10 mouse cellular contexts compared by ENCODE assay signal in the genomic region with DNA sequence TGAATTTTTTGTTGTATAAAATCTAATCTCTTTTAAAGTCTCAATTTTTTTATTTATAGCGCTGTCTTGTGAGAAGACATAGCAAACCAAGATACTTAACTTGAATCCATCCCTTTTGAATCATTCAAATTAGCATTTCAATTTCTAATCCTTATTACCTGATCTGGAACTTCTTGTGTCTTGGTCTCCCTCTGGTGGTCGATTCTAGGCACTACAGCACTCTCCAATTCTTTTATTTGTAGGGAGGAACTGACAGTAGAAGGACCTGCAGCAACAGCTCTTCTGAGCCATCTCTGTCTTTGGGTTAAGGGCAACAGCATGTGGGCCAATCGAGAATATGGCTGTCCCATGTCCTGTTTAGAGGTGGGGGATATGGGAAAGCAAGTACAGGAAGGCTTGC. TPM values are rescaled to one million over a fixed set of nuclear protein-coding genes. Genes with fewer than 3 reads are reported as not detected.
DNase-seq lines count a peak whose midpoint lies in the region; ATAC-seq and TF ChIP-seq lines count a peak whose summit lies in the region.
"Had no signal": no experiment of that assay in that cellular context is flagged by ENCODE, and none has a peak within 500 bp of the region (broad histone marks: within the 10 kb centered on the region; RNA-seq: fewer than 3 reads in every experiment).

No protein-coding gene starts in this region.

- no peak overlapping the region for H3K9ac ChIP-seq in forebrain, postnatal 0 days
- H3K9ac ChIP-seq in forebrain, embryonic 15.5 days (replicated peaks): no peak overlapping the region
- no peak overlapping the region for H3K9ac ChIP-seq in midbrain, embryonic 14.5 days (replicated peaks; ENCODE audit: low read length)
- no peak overlapping the region for H3K9ac ChIP-seq in midbrain, embryonic 13.5 days (replicated peaks)
- H3K9ac ChIP-seq: limb, embryonic 12.5 days had no signal

- no peaks in the 10 kb centered on the region for H3K36me3 ChIP-seq in forebrain, postnatal 0 days (ENCODE audit: insufficient read depth)
- H3K36me3 ChIP-seq in forebrain, embryonic 15.5 days: no peaks in the 10 kb centered on the region
- no peaks in the 10 kb centered on the region for H3K36me3 ChIP-seq in midbrain, embryonic 14.5 days (ENCODE audit: control insufficient read depth, insufficient read depth, low read length)
- no peaks in the 10 kb centered on the region for H3K36me3 ChIP-seq in midbrain, embryonic 13.5 days
- H3K36me3 ChIP-seq: limb, embryonic 12.5 days had no signal

- no peak for ATAC-seq in forebrain, postnatal 0 days
- no peak for ATAC-seq in forebrain, embryonic 15.5 days (replicated peaks)
- ATAC-seq in midbrain, embryonic 14.5 days (ENCODE audit: low FRiP score, low TSS enrichment): no peak
- ATAC-seq in midbrain, embryonic 13.5 days: no peak
- ATAC-seq in megakaryocyte, adult 5-6 weeks (ENCODE audit: poor library complexity, severe bottlenecking): peak; percentile 82

- no peak overlapping the region for H3K4me3 ChIP-seq in forebrain, postnatal 0 days (ENCODE audit: low read depth, low read length)
- no peak overlapping the region for H3K4me3 ChIP-seq in forebrain, embryonic 15.5 days
- H3K4me3 ChIP-seq in midbrain, embryonic 14.5 days (replicated peaks; ENCODE audit: low read depth, low read length): no peak overlapping the region
- no peak overlapping the region for H3K4me3 ChIP-seq in midbrain, embryonic 13.5 days (replicated peaks)
- H3K4me3 ChIP-seq: limb, embryonic 12.5 days had no signal

- no peaks in the 10 kb centered on the region for H3K27me3 ChIP-seq in forebrain, postnatal 0 days (ENCODE audit: insufficient read depth, low read length)
- no peaks in the 10 kb centered on the region for H3K27me3 ChIP-seq in forebrain, embryonic 15.5 days
- H3K27me3 ChIP-seq in midbrain, embryonic 14.5 days (ENCODE audit: control insufficient read depth, insufficient read depth, low read length): no peaks in the 10 kb centered on the region
- no peaks in the 10 kb centered on the region for H3K27me3 ChIP-seq in midbrain, embryonic 13.5 days
- H3K27me3 ChIP-seq: limb, embryonic 12.5 days had no signal

- no peaks in the 10 kb centered on the region for H3K9me3 ChIP-seq in forebrain, postnatal 0 days (ENCODE audit: low read length)
- H3K9me3 ChIP-seq in forebrain, embryonic 15.5 days: no peaks in the 10 kb centered on the region
- H3K9me3 ChIP-seq in midbrain, embryonic 14.5 days (ENCODE audit: control insufficient read depth, low read length): no peaks in the 10 kb centered on the region
- H3K9me3 ChIP-seq in midbrain, embryonic 13.5 days: no peaks in the 10 kb centered on the region
- H3K9me3 ChIP-seq: limb, embryonic 12.5 days had no signal

- peak; percentile 75 for TF ChIP-seq CTCF in forebrain, postnatal 0 days (IDR thresholded peaks at IDR 0.05; ENCODE audit: low read depth)

- 17% methylated on average over 3 of the region's 3 CpGs for WGBS in forebrain, postnatal 0 days
- WGBS in forebrain, embryonic 15.5 days: 7% methylated on average over 3 of the region's 3 CpGs
- WGBS in midbrain, embryonic 14.5 days: 13% methylated on average over 3 of the region's 3 CpGs
- WGBS in midbrain, embryonic 13.5 days: 12% methylated on average over 3 of the region's 3 CpGs

- no peaks in the 10 kb centered on the region for H3K4me1 ChIP-seq in forebrain, postnatal 0 days (ENCODE audit: insufficient read depth)
- no peaks in the 10 kb centered on the region for H3K4me1 ChIP-seq in forebrain, embryonic 15.5 days
- no peaks in the 10 kb centered on the region for H3K4me1 ChIP-seq in midbrain, embryonic 14.5 days (ENCODE audit: control insufficient read depth, insufficient read depth, low read length)
- no peaks in the 10 kb centered on the region for H3K4me1 ChIP-seq in midbrain, embryonic 13.5 days (replicated peaks)
- H3K4me1 ChIP-seq: limb, embryonic 12.5 days had no signal

- DNase-seq in forebrain, postnatal 0 days: peak; percentile 78
- peak; percentile 85 for DNase-seq in midbrain, embryonic 14.5 days
- DNase-seq in c-Kit-positive CD71-positive TER-119-positive erythroid progenitor cells, embryonic 14.5 days (ENCODE audit: low spot score): peak; percentile 53
- peak; percentile 81 for DNase-seq in induced T-regulatory cell, adult 2 months (ENCODE audit: low read depth)
- DNase-seq in ovary, postnatal 36 days (ENCODE audit: low spot score): no peak

- no peak overlapping the region for H3K27ac ChIP-seq in forebrain, postnatal 0 days (ENCODE audit: low read depth, low read length)
- H3K27ac ChIP-seq in forebrain, embryonic 15.5 days (replicated peaks): no peak overlapping the region
- H3K27ac ChIP-seq in midbrain, embryonic 14.5 days (replicated peaks; ENCODE audit: low read depth, low read length): no peak overlapping the region
- no peak overlapping the region for H3K27ac ChIP-seq in midbrain, embryonic 13.5 days
- H3K27ac ChIP-seq: limb, embryonic 12.5 days had no signal

- H3K4me2 ChIP-seq in forebrain, postnatal 0 days (ENCODE audit: low read depth): no peak overlapping the region
- no peak overlapping the region for H3K4me2 ChIP-seq in forebrain, embryonic 15.5 days (replicated peaks)
- H3K4me2 ChIP-seq in midbrain, embryonic 14.5 days (ENCODE audit: low read length): no peak overlapping the region
- H3K4me2 ChIP-seq in midbrain, embryonic 13.5 days (replicated peaks): no peak overlapping the region
- H3K4me2 ChIP-seq: limb, embryonic 12.5 days had no signal

RNA-seq across cellular contexts. Expression of a gene that starts 5.4 kb away (rescaled TPM):
- total RNA-seq in forebrain, postnatal 0 days (2014; rRNA removed): not detected in 2 replicates
- 1.4 and 2.3 TPM in 2 replicates for polyA plus RNA-seq in forebrain, postnatal 0 days (2015; fragmentation: Nextera tagmentation; extraction: Ambion mirVana)
- 0.94 TPM in 1 of 2 replicates, not detected in the other for polyA plus RNA-seq in forebrain, embryonic 15.5 days (2015; fragmentation: Nextera tagmentation; extraction: Ambion mirVana)
- polyA plus RNA-seq in midbrain, embryonic 14.5 days (2014; fragmentation: Nextera tagmentation; extraction: Ambion mirVana): not detected in 2 replicates
- not detected in 2 replicates for polyA plus RNA-seq in midbrain, embryonic 13.5 days (2015; fragmentation: Nextera tagmentation; extraction: Ambion mirVana)
- total RNA-seq in megakaryocyte, adult 5-6 weeks (2015): not detected in 2 replicates
- not detected in 2 replicates for total RNA-seq in megakaryocyte, adult 5-6 weeks (2017)
- polyA plus RNA-seq: limb, embryonic 12.5 days; stomach, embryonic 14.5 days had no signal
